Mouse (Mus musculus) C3H10T1/2 (cell line): ENCODE measurements around the gene Vmn2r118. TPM values are rescaled to one million over a fixed set of nuclear protein-coding genes. Genes with fewer than 3 reads are reported as not detected.

Source experiments
- polyA plus RNA-seq, 2 experiments: library from polyadenylated mRNA; unstranded; fragments of >200 nt; fragmentation: generic; extraction: Trizol; gene quantifications; one replicate each; pipeline ENCODE4 v1.2.1; 2012; ENCODE audit warnings: missing spikeins in 2 of 2

The Vmn2r118 gene
- not detected for polyA plus RNA-seq

GRCm38 (mm10) chr17:55625092-55625491 lies at the start of gene Vmn2r118:
Vmn2r118 (minus strand) TSS chr17:55625192.

Other genes starting within 250 kb of the Vmn2r118 start
- gene St6gal2, start 179.8 kb downstream of the Vmn2r118 start, polyA plus RNA-seq: not detected
- 1 to 10 TPM in 1 of 2 experiments, under 1 TPM in 1; 0.19 to 1.3 TPM for gene Pot1b, start 87.4 kb upstream of the Vmn2r118 start, polyA plus RNA-seq
- gene Adgre4, start 124.8 kb upstream of the Vmn2r118 start, polyA plus RNA-seq: not detected